Mouse (Mus musculus) Muller cell, postnatal 12 days (primary cell): ENCODE results near the gene Gm8947.
"Not testable (repeated sequence)": the region's sequence is repeated elsewhere in the genome, so short reads cannot be mapped to it uniquely, and the experiment has no call there.

Experiments used
- DNase-seq: peaks from one replicate; pipeline ENCODE4 v3.0.0-alpha.2; 2015; ENCODE audit errors: inconsistent ontology term

Gm8947 gene

DNA sequence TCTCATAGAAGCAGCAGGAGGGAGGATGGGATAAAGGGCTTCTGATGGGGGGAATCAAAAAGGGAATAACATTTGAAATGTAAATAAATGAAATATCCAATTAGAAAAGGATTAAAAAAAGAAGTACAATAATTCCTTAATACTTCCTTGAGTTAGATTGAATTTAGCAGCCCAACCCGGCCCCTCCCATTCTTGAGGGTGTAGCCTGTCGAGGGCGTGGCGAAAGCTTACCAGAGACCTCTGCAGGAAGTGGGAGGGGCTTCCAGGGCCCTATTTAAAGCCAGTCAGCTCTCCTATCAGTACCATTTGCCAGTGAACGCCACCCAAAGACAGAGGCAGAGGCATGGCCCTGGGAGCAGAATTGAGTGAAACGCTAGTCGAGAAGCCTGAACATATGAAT lies at the start of gene Gm8947:
TSS of gene Gm8947 (plus strand) at position 302 of the 400 bp plus-strand sequence.
- DNase-seq = not testable (repeated sequence)

DNA sequence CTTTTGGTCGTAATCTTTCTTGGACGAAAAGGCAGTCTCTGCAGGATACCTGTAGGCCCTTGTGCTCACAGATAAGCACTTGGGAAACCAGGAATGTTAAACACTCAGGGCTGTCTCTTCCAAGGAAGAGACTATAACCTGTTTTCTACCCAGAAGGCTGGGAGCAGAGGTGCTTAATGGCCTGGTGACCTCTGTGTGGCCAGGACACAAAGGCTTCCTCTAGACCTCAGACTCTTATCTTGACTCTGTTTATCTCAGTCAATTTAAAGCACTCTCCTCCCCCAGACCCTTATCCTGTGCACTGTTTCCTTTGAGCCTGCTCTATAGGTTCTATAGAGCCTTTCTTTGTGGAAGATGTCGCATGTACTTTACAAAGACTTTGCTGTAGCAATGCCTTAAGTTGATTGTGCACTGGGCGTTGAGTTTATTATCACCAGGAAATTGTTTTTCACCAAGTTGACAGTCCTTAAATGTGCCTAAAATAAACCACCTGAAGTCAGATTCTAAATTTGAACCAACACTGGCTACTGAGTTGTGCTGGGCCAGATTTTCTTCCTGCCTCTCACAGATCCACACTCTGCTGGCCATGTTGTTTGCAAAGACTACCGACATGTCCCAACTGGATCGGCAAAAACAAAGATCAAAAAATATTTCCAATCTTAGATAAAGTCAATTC lies 47.6 kb upstream of the Gm8947 start:
- DNase-seq = no peak

DNA sequence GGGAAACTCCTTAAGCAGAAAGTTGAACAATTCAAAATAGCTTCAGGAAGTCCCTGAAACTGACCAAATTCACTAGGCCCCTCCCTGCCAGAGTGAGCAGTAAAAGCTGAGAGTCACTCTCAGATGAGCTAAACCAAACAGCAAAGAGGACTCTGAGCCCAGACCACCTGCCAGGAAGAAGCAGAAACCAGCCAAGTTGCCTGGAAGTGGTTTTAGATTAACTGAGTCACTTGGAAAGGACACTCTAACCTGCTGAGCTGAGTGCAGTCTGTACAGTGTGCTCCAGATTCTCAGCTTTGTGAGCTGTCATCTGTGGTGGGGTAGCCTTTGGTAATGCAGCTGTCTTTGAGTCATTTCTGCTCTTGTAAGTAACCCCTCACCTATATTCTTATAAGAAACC lies 44.4 kb upstream of the Gm8947 start:
- peak; percentile 9 for DNase-seq

DNA sequence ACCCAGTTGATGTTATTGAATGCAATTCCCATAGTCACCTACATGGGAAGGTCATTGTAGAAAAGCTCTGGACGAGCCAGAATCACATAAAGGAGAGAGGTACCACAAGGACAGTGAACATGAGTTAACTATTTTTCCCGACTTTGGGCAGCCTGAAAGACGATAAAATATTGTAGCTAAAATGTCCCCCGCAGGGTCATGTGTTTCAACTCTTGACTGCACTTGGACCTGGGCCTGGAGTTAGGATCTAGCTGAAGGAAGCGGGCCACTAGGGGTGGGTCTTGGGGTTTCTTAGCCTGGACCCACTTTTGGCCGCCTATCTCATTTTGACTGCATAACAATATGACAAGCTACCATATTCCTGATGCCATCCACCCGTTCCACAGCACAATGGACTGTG lies 42.0 kb upstream of the Gm8947 start:
- no peak for DNase-seq

DNA sequence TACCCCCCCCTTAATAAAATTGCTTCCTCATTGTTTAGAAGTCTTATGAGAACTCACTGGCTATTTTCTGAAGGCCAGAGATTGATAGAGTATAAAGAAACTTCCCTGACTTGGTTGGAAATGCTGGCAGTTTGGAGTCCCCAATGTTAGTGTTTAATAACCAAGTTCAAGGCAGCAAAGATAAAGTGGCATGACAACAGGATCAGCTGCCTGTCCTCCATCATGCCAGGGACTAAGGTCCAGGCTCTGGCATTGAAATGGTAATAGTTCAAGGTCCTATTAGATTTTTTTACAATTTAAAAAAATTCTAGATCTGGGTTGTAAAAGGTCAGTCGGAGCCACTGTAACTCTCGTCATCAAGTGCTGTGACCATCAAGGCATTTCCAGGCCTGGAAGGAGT lies 41.1 kb upstream of the Gm8947 start:
- no peak for DNase-seq

DNA sequence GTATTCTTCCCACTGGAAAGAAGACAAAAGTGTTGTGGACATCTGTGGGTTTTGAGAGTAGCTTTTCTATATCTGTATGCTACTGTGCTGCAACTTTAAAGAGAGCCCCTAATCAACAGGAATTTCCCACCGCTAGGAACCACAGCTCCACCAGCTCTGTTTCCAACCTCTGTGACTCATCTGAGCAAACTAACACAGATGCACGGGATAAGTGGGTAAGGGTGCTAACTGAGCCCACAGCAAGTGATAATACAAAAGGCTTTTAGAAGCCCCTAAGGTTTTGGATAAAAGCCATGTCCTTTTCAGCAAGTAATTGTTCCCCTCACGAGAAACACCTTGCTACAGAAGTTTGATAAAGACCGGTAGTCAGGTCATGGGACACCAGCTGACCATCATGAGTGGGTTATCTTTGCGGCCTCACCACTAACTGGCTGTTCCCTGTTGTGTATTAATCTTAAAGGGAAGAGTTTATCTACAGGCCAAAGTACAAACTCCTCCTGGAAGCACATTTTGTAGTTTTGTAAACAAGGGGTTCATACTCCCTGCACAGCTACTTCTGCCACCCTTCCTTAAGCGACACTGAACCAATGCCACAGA lies 39.0 kb upstream of the Gm8947 start:
- no peak for DNase-seq

DNA sequence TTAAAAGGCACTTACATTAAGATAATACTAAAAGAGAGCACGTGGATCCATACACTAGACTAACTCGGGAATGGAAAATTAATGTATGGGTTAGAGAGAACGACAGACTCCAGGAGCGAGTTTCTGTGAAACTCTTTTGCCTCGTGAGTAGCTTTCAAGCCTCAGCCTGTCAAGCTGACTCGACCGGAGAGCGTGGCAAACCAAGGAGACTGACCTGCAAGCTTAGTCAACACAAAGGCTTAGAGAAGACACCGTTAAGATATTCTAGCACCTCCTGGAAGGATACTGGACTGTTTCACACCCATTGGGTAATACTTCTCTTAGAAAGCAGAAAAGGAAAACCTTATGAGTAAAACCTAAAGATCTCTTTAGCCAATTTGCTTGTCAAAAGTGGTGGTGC lies 38.0 kb upstream of the Gm8947 start:
- DNase-seq = not testable (repeated sequence)

DNA sequence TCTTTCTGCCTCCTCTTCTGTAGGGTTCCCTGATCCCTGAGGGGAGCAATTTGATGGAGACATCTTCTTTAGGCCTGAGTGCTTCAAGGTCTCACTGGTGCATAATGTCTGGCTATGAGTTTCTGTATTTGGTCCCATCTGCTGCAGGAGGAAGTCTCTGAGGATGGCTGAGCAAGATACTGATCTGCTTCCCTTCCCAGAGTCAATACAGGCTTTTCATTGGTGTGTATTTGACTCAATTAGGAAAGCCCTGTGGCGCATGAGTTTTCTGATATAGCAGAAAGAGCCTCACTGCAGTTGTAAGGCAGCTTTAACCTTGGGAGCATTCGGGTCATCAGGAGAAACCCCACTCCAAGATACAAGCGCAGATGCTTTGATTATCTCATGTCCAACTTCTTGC lies 36.0 kb upstream of the Gm8947 start:
- DNase-seq = no peak

DNA sequence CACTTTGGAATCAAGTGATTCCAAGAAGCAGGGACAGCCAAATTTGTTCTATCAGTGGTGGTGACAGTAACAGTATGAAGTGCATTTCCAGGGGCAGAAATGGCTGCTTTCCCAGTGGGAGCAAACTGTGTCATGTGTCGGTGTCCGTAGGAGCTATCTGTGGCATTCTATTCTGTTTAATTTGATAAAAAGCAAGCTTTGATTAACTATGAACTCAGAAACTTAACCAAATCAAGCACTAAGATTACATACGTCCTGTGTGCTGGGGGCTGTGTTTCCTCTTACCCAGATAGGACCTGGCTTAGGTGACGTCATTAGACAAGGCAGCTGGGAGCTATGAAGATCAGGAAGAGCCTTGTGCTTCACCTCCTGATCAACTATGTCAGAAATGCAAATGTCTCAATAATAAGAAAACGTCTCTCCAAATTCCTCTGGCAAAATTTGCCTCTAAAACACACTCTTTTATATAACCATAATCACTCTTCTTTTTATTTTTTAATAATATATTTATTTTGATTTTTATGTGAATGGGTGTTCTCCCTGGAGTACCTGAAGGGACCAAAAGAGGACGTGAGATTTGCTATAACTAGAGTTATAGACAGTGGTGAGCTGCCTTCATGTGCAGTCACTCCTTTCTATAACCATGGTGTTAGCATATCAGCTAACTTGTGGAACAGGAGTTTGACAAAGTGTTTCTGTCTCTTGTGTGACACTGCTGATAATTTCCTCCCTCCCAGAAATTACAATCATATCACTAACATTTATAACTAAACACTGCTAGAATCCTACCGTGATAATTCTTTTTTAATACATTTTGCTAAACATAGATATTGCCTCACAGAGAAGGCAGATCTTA lies 35.2 kb upstream of the Gm8947 start:
- no peak for DNase-seq

DNA sequence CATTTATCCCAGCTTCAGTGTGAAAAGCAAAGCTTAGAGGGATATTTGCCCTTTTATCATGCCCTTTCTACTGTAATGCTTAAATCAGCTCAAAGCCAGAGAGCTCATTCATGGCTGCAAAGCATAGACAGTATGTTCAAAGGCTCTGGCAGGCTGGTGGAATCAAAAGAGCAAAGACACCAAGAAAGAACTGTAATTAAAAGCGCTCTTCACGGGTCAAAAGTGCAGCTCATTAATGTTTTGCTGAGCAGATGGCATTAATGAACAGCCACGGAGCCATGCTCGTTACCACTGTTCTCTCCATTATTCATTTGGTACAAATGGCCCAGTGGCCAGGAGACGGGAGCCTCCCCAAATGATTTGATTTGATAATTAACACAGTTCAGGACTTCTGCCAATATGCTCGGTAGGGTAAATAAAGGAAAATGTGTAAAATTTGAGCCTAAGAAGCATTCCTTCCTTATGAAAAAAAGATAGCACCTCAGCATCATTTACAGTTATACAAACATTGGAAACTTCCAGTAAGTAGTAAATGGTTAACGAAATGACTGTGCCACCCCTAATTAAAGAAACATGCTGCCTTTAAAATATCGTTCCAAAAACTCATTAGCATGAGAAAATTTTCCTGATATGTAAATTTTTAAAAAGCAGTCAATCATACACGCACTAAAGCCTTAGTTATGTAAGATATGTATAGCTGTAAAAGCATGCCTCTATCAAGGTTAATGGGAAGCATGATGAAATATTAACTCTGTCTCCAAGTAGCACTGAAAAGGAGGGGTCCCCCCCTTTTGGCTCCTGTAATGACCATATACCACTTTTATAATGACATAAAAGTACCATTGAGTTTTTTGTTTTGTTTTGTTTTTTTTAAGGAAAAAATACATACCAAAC lies 34.0 kb upstream of the Gm8947 start:
- DNase-seq = peak; percentile 92

DNA sequence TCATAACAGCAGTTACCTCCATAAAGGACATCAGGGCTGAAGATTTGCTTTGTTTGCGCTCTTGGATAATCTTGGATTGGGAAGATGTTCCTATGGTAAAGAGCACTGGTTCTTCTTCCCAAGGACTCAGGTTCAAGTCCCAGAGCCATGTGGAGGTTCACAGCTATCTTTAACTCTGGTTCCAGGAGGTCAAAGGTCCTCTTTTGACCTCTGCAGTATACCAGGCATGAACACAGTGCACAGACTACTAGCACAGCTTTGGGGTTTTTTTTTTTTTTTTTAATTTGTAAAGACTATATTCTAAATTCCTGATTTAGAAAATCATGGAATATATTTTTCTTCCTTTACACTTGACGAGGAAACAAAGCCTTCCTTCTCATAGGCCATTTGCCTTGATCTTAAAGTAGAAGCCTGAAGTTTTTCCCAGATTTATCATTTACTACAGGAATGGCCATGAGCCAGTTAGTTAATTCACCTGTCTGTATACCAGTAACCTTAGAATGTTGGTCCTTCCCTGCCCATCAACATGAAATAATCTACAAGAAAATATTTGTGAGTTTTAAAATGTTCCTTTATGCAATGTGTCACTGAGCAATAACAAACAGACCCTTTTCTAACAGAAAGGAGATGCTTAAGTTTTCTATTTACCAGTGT lies 33.2 kb upstream of the Gm8947 start:
- no peak for DNase-seq

DNA sequence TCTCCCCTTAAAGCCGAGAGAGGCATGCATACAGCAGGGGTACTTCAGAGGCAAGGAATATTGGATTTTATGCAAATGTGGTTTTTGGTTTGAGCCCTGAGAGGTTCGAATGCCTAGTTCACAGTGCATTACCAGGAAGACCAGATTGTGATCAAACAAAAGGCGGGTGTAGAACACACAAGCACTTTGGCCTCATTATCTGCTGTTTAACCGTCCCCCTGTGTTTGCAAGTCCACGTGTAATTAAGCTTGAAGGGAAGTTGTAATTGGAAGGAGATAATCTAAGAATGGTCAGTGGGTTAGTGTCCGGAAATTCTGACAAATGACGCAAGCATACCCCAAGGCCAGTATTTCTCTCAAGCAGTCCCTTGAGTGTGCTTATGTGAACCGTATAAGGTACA lies 26.1 kb upstream of the Gm8947 start:
- DNase-seq = peak; percentile 38

DNA sequence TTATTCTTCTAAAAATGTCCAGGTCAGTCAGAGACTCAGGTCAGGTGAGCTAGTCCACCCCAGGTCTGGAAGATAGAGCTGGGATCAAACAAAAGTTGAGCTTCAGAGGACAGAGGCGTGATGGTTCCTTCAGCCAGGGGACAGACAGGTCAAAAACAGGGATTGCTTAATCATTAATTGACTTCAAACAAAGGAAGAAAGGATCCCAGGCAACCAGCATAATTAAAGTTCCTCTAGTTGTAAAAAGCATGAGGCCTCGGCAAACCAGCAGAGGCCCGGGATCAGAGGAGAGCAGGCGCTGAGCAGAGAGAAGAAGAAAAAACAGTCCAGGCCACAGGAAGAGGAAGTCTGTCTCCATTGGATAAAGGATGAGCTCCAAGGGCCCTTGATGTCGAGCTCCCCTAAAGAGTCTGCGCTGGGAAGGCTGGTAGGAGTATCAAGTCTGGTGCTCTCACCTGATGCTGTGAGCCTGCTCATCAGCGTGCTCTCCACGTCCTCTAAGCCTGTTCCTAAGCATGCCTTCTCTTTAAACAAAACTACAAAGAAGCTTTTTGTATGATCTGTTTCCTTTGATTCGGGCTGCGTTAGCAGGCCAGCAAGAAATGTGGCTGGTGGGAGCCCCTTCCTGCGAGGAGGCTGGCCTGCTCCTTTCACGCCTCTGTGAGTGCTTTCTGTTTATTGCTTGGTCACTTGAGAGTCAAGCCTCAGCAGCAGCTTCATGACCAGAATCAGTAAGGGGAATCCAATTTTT lies 24.7 kb upstream of the Gm8947 start:
- no peak for DNase-seq

DNA sequence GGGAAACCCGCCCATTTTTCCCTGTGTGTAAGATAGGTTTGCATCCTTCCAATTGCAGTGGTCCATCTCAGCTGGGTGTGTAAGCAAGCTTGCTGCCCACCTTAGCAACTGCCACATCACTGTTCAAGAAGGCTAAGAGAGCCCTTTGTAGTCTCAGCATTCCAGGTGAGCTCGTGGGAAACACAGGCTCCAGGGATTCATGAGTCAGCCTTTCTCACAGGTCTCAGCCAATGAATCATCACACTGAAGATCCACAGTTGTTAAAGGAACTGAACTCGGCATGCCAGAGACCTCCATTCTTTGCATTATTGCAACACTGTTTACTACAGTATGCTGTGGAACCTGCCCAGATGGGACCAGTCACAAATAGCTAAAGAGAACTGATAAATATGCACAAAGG lies 23.5 kb upstream of the Gm8947 start:
- peak; percentile 37 for DNase-seq

DNA sequence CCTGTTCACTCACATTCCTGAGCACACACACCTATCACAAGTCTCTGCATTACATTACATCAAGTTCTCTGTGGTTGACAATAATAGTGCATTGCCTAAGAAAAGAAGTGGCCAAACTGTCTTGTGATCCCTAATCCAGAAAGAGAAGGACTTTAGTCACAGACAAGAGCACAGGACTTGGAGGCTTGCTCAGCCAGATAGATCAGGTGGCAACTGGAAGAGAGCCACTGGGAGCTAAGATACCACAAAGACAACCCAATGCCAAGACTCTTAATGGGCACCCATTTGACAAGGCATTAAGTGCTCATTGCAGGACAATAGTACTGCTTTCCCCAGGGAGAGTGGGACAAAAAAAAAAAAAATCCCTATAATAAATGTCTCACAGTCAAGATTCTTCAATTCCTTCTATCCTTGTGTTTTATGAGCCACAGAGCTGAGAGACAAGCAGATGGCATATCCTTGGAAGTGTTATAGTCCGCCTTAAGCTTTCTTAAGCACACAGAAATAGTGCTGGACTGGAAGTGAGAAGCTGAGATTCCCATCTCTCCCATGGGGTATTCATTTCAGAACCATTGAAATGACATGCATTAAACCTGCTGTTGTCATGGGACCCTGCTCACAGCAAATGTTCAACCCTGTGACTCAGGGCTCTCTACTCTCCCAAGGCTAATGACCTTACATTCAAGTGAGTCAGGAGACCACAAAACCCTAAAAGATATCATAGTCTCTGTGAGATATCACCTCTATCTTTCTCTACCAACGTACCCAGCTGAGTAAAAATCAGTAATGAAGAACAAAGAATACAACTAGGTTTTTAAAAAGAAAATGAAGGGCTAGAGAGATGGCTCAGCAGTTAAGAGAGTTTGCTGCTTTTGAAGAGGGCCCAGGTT lies 20.4 kb upstream of the Gm8947 start:
- no peak for DNase-seq

DNA sequence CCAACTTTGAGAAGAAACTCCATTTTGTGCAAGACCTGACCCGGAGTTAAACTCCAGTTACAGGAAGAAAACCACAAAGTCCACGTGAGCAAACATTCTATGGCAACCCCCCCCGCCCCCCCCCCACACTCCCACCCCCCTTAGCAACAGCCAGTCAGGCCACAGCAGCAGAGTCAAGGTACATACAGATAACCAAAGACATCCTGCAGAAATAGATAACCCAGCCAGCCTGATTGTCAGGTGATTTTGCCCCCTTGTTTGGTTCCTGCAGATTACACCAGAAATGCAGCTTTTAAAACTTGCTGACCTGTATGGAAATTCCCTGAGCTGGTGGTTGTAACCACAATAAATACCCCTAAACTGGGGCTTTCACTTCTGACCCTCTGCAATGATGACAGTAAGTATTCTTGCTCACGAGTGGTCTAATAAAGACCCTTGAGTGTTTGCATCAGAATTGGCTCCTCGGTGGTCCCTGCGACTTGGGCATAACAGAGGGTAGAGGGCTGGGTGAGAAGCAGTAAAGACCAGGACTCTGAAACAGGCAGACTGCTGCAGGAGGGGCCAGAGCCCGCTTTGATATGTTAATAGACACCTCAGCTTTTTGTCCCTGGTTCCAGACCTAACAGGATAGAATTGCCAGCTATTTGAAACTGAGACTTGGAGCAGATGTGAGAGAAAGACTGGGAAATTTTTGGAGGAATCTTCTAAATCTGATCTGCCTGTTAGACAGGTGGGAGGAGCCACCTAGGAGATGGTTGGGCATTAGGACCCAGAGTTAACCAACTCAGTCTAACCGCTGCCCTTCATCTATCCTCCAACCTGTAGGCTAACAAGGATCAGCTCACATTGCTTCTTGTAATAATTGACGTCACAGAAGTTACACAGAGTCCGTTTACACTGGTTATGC lies 14.9 kb upstream of the Gm8947 start:
- DNase-seq = no peak

DNA sequence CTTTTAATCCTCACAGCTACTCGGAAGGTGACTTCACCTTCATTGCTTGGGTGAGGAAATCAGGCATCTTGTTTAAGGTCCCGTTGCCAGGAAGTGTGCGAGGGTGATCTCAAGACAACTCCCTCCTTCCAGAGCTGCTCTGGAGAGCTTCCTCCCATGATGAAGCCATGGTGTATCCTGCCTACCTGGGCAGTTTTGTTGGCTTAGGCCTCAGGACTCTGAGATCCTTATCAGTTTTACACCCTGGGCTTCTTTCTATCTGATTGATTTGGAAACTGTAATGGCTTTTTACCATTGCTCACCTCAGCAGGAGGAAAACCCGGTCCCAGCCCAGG lies 14.3 kb upstream of the Gm8947 start:
- DNase-seq = no peak

DNA sequence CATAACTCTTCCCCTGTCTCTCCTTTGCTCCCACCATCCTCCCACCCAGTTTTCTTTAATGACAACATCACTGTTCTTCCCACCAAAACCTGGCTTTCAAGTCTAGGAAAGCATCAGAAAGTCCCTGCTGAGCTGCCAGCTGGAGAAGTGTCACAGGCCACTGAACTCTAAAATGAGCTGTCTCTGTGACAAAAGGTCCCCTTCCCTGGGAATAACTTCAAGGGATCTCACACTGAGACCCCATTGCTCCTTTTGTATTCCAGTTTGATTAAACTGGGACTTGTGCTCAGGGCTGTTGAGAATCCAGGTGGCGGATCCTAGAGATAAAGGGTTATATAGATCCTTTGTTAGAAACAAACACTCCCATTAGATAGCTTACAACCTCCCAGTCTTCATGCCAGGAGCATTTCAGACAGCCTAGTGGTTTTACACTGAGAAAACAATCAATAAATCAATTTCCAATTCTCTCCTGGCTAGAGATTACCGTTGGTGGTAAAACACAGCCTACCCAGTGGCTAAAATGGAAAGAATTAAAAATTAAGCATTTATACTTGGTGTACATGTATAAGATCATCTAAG lies 13.6 kb upstream of the Gm8947 start:
- no peak for DNase-seq
